Mouse (Mus musculus): ENCODE results near the gene Eln. TPM values are rescaled to one million over a fixed set of nuclear protein-coding genes. Genes with fewer than 3 reads are reported as not detected.

Eln gene
- polyA plus RNA-seq, 1 experiment from 2014 or later, result 7.0 TPM

DNA sequence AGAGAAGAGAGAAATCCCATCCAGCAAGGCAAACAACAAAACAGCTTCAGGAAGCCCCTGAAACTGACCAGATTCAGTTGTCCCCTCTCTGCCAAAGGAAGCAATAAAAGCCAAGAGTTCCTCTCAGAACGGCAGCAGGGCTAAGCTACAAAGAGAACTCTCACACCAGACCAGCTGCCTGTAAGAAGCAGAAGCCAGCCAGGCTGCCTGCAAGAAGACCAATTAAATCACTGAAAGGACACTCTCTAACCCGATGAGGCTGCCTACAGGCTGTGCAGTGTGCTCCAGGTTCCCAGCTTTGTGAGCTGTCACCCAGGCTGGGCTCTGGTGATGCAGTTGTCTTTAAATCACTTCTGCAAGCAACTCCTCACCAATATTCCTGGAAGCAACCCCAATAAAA is 63.3 kb downstream of the Eln start:
- ATAC-seq (ENCODE audit: low read depth), result no peak
- no peak overlapping the region for H3K9ac ChIP-seq (replicated peaks; ENCODE audit: low read depth, low read length)
- no peaks in the 10 kb centered on the region for H3K9me3 ChIP-seq (ENCODE audit: control insufficient read depth, low read length)
- peaks cover 10% of the 10 kb centered on the region for H3K4me1 ChIP-seq (ENCODE audit: control insufficient read depth, insufficient read depth, low read length)
- 59% methylated on average over 2 of the region's 2 CpGs for WGBS
- no peak overlapping the region for H3K27ac ChIP-seq (ENCODE audit: low read depth, low read length)
- H3K36me3 ChIP-seq (ENCODE audit: control insufficient read depth, insufficient read depth, low read length), result peaks cover 15% of the 10 kb centered on the region; the same call in 1 of the 2 replicates
- no peak overlapping the region for H3K4me3 ChIP-seq (ENCODE audit: low read depth, low read length)
- no peaks in the 10 kb centered on the region for H3K27me3 ChIP-seq (ENCODE audit: control insufficient read depth, insufficient read depth, low read length)
- no peak overlapping the region for H3K4me2 ChIP-seq (ENCODE audit: low read depth, low read length)

GRCm38 (mm10) chr5:134680238-134680637 is 66.9 kb downstream of the Eln start:
- Histone ChIP-seq H3K36me3 (ENCODE audit: control insufficient read depth, insufficient read depth, low read length) (peaks cover 10% of the 10 kb centered on the region; the same call in 1 of the 2 replicates), H3K27ac (ENCODE audit: low read depth, low read length) (no peak overlapping the region), H3K4me1 (ENCODE audit: control insufficient read depth, insufficient read depth, low read length) (peaks cover 15% of the 10 kb centered on the region), H3K27me3 (ENCODE audit: control insufficient read depth, insufficient read depth, low read length) (no peaks in the 10 kb centered on the region), H3K4me2 (ENCODE audit: low read depth, low read length) (no peak overlapping the region), H3K4me3 (ENCODE audit: low read depth, low read length) (no peak overlapping the region), H3K9me3 (ENCODE audit: control insufficient read depth, low read length) (no peaks in the 10 kb centered on the region), H3K9ac (replicated peaks; ENCODE audit: low read depth, low read length) (no peak overlapping the region)
- no peak for ATAC-seq (ENCODE audit: low read depth)
- 87% methylated on average over 12 of the region's 12 CpGs for WGBS

- Histone ChIP-seq H3K4me2 (ENCODE audit: low read depth, low read length) (no peak overlapping the region), H3K4me1 (ENCODE audit: control insufficient read depth, insufficient read depth, low read length) (peaks cover 15% of the 10 kb centered on the region), H3K27ac (ENCODE audit: low read depth, low read length) (no peak overlapping the region), H3K9me3 (ENCODE audit: control insufficient read depth, low read length) (no peaks in the 10 kb centered on the region), H3K9ac (replicated peaks; ENCODE audit: low read depth, low read length) (no peak overlapping the region), H3K36me3 (ENCODE audit: control insufficient read depth, insufficient read depth, low read length) (peaks cover 7% of the 10 kb centered on the region; the same call in 1 of the 2 replicates), H3K4me3 (ENCODE audit: low read depth, low read length) (no peak overlapping the region), H3K27me3 (ENCODE audit: control insufficient read depth, insufficient read depth, low read length) (no peaks in the 10 kb centered on the region)
- WGBS, result 63% methylated on average over 8 of the region's 8 CpGs
- ATAC-seq (ENCODE audit: low read depth), result no peak
These were observed 68.1 kb downstream of the Eln start for GRCm38 (mm10) chr5:134678827-134679546.

DNA sequence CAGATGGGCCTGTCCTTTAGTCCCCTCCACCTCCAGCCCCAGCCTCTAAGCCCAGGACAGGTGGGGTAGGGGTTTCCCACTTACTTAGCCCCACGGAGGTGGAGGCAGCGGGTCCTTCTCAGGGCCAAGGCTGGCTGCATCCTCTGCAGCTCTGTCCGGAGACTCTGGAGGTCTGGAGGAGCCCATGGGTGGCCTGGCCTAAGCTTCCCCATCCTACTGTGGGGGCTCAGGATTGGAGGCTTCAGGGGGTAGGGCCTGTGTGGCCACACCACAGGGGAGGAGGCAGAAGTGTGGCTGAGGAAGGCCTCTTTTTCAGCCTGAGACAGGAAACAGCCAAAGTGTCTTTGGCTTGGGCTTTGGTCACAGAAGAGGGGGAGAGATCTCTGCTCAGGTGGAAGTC is 69.1 kb downstream of the Eln start:
- Histone ChIP-seq H3K4me2 (ENCODE audit: low read depth, low read length) (no peak overlapping the region), H3K4me3 (ENCODE audit: low read depth, low read length) (no peak overlapping the region), H3K36me3 (ENCODE audit: control insufficient read depth, insufficient read depth, low read length) (peaks cover 7% of the 10 kb centered on the region; the same call in 1 of the 2 replicates), H3K27ac (ENCODE audit: low read depth, low read length) (no peak overlapping the region), H3K9me3 (ENCODE audit: control insufficient read depth, low read length) (no peaks in the 10 kb centered on the region), H3K27me3 (ENCODE audit: control insufficient read depth, insufficient read depth, low read length) (no peaks in the 10 kb centered on the region), H3K9ac (replicated peaks; ENCODE audit: low read depth, low read length) (no peak overlapping the region), H3K4me1 (ENCODE audit: control insufficient read depth, insufficient read depth, low read length) (peaks cover 15% of the 10 kb centered on the region)
- ATAC-seq (ENCODE audit: low read depth), result no peak
- 88% methylated on average over 3 of the region's 3 CpGs for WGBS

DNA sequence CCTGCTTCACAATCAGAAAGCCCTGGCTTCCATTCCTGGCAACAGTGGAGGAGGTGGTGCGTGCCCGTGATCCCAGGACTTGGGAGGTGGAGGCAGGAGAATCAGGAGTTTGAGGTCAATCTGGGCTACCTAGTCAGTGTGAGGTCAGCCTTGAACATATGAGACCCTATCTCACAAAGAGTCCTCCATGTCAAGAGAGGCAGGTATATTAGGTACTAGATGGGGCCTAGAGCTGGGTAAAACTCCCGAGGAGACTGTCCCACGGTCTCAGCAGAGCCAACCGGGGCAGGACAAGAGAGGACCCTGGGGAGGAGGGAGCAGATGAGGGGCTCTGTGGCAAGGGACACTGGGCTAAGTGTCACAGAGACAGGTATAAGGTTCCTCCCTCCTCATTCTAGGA is 69.6 kb downstream of the Eln start:
- Histone ChIP-seq H3K4me2 (ENCODE audit: low read depth, low read length) (no peak overlapping the region), H3K4me1 (ENCODE audit: control insufficient read depth, insufficient read depth, low read length) (peaks cover 15% of the 10 kb centered on the region), H3K9me3 (ENCODE audit: control insufficient read depth, low read length) (no peaks in the 10 kb centered on the region), H3K27me3 (ENCODE audit: control insufficient read depth, insufficient read depth, low read length) (no peaks in the 10 kb centered on the region), H3K27ac (ENCODE audit: low read depth, low read length) (no peak overlapping the region; the same call in 1 of the 2 replicates), H3K9ac (replicated peaks; ENCODE audit: low read depth, low read length) (no peak overlapping the region), H3K36me3 (ENCODE audit: control insufficient read depth, insufficient read depth, low read length) (peaks cover 10% of the 10 kb centered on the region; the same call in 1 of the 2 replicates), H3K4me3 (ENCODE audit: low read depth, low read length) (no peak overlapping the region)
- 75% methylated on average over 5 of the region's 5 CpGs for WGBS
- ATAC-seq (ENCODE audit: low read depth), result no peak

DNA sequence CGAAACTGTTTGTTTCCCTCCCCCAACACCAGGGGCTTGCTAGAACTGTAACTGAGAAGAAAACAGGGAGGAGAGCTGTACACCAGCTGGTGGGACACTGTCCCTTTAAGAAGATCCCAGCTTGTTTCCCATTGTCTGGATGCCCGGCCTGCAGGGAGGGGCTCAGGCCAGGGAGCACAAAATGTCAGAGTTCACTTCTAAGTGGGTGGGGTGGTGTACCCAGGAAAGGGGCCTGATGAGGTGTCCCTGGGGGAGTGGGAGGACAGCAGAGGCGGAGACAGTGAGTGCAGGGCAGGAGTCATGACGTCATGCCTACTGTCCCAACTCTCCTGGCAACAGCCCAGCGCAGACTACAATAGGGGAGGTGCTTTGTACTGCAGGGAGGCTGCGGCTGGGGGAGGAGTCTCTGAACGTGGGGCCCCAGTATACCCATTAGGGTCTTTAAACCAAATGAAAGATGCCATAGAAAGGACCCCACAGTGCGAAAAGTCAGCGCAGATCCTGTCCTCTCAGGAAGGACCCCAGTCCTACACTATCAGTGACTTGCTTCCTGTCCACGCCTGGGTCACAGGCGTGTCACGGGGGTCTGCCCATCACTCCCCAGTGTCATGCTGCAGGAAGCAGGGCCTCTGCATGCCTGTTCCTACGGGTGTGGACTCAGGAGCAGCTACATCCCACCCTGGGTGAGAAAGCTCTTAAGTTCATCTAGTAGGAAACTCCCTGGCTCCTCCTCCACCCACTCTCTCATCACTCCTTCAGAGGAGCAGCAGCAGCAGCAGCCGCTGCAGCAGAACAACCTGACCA is 71.0 kb downstream of the Eln start:
- Histone ChIP-seq H3K4me3 (ENCODE audit: low read depth, low read length) (peak overlapping the region; percentile 20), H3K9ac (replicated peaks; ENCODE audit: low read depth, low read length) (peak overlapping the region; percentile 54), H3K4me2 (ENCODE audit: low read depth, low read length) (peak overlapping the region; percentile 49), H3K36me3 (ENCODE audit: control insufficient read depth, insufficient read depth, low read length) (peaks cover 15% of the 10 kb centered on the region; the same call in 1 of the 2 replicates), H3K27me3 (ENCODE audit: control insufficient read depth, insufficient read depth, low read length) (no peaks in the 10 kb centered on the region), H3K27ac (ENCODE audit: low read depth, low read length) (peak overlapping the region; percentile 73), H3K9me3 (ENCODE audit: control insufficient read depth, low read length) (no peaks in the 10 kb centered on the region), H3K4me1 (ENCODE audit: control insufficient read depth, insufficient read depth, low read length) (peaks cover 24% of the 10 kb centered on the region)
- ATAC-seq (ENCODE audit: low read depth), result peak; percentile 75
- under 1% methylated on average over 14 of the region's 14 CpGs for WGBS

GRCm38 (mm10) chr5:134674977-134675376 is 72.1 kb downstream of the Eln start:
- 66% methylated on average over 5 of the region's 5 CpGs for WGBS
- Histone ChIP-seq H3K27me3 (ENCODE audit: control insufficient read depth, insufficient read depth, low read length) (no peaks in the 10 kb centered on the region), H3K9ac (replicated peaks; ENCODE audit: low read depth, low read length) (no peak overlapping the region), H3K4me3 (ENCODE audit: low read depth, low read length) (no peak overlapping the region), H3K9me3 (ENCODE audit: control insufficient read depth, low read length) (no peaks in the 10 kb centered on the region), H3K36me3 (ENCODE audit: control insufficient read depth, insufficient read depth, low read length) (peaks cover 15% of the 10 kb centered on the region; the same call in 1 of the 2 replicates), H3K4me2 (ENCODE audit: low read depth, low read length) (no peak overlapping the region), H3K4me1 (ENCODE audit: control insufficient read depth, insufficient read depth, low read length) (peaks cover 24% of the 10 kb centered on the region), H3K27ac (ENCODE audit: low read depth, low read length) (0 out of 2 replicates have a peak overlapping the region, but pooled peaks have one; percentile 73)
- ATAC-seq (ENCODE audit: low read depth), result no peak

DNA sequence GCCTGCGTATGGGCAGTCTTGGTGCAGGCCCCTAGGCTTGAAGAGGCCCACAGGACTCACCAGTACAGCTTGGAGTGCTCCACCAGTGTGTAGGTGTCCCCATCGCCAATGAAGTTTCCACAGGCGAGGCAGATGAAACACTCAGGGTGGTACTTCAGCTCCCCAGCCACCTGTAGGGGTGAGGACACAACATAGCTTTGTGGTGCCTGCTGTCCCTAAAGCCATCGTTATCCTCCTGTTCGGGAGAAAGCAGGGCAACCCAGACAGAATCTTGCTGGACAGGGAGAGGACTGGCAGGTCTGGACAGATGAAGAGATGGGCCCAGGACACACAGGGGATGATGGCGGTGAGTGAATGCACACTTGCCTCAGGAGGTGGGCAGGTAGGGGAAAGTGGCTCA is 74.5 kb downstream of the Eln start:
- H3K27ac ChIP-seq (ENCODE audit: low read depth, low read length), result no peak overlapping the region
- WGBS, result 95% methylated on average over 6 of the region's 6 CpGs
- no peak for ATAC-seq (ENCODE audit: low read depth)
- peaks cover 30% of the 10 kb centered on the region for H3K36me3 ChIP-seq (ENCODE audit: control insufficient read depth, insufficient read depth, low read length)
- no peak overlapping the region for H3K4me3 ChIP-seq (ENCODE audit: low read depth, low read length)
- no peaks in the 10 kb centered on the region for H3K9me3 ChIP-seq (ENCODE audit: control insufficient read depth, low read length)
- no peak overlapping the region for H3K4me2 ChIP-seq (ENCODE audit: low read depth, low read length)
- no peak overlapping the region for H3K9ac ChIP-seq (replicated peaks; ENCODE audit: low read depth, low read length)
- peaks cover 24% of the 10 kb centered on the region for H3K4me1 ChIP-seq (ENCODE audit: control insufficient read depth, insufficient read depth, low read length)
- H3K27me3 ChIP-seq (ENCODE audit: control insufficient read depth, insufficient read depth, low read length), result no peaks in the 10 kb centered on the region

DNA sequence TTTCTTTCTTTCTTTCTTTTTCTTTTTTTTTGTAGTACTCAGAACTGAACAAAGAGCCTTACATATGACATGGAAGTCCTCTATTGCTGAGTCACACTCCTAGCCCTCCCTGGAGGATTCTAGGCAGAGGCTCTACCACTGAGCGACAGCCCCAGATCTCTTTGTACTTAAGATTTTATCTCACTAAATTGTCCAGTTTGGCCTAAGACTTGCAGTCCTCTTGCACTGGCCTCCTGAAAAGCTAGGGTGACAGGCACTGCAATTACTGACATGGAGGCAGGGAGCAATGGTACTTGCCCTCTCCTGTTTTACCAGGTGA is 75.0 kb downstream of the Eln start:
- ATAC-seq (ENCODE audit: low read depth), result no peak
- H3K27me3 ChIP-seq (ENCODE audit: control insufficient read depth, insufficient read depth, low read length), result no peaks in the 10 kb centered on the region
- 57% methylated on average over 1 of the region's 1 CpGs for WGBS
- H3K36me3 ChIP-seq (ENCODE audit: control insufficient read depth, insufficient read depth, low read length), result peaks cover 35% of the 10 kb centered on the region
- peak overlapping the region; percentile 75 for H3K27ac ChIP-seq (ENCODE audit: low read depth, low read length)
- no peak overlapping the region for H3K9ac ChIP-seq (replicated peaks; ENCODE audit: low read depth, low read length)
- H3K4me3 ChIP-seq (ENCODE audit: low read depth, low read length), result no peak overlapping the region
- peaks cover 24% of the 10 kb centered on the region for H3K4me1 ChIP-seq (ENCODE audit: control insufficient read depth, insufficient read depth, low read length)
- no peak overlapping the region for H3K4me2 ChIP-seq (ENCODE audit: low read depth, low read length)
- no peaks in the 10 kb centered on the region for H3K9me3 ChIP-seq (ENCODE audit: control insufficient read depth, low read length)
